Mouse (Mus musculus): Measurements from ENCODE around the gene Ccr10. TPM values are rescaled to one million over a fixed set of nuclear protein-coding genes. Genes with fewer than 3 reads are reported as not detected.

Gene Ccr10
- total and polyA plus RNA-seq, 3 experiments: not detected

DNA sequence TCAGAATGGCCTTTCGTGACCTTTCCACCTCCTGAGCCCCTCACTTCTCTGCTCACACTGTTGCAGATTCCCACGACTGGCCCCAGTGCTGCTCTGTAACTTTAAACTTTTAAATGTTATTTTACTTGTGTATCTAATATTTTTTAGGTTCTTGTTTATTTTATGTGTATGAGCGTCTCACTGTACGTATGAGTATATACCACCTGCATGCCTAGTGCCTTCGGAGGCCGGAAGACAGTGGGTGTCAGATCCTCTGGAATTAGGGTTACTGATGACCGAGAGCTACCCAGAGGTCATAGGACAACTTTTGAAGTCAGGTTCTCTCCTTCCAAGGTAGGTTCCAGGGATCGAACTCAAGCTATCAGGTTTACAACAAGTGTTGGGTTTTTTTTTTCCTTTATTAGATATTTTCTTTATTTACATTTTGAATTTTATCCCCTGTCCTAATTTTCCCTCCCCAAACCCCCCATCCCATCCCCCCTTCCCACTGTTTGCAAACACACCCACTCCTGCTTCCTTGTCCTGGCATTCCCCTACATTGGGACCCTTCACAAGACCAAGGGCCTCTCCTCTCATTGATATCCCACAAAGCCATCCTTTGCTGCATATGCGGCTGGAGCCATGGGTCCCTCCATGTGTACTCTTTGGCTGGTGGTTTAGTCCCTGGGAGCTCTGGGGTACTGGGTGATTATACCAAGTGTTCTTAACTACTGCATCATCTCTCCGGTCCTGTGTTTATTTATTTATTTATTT lies 32.9 kb downstream of the Ccr10 start:
- TF ChIP-seq ZMIZ1 (IDR thresholded peaks at IDR 0.05; ENCODE audit: low read depth, low read length) (no peak), TAL1 (IDR thresholded peaks at IDR 0.05; ENCODE audit: low read length) (no peak), EP300 (IDR thresholded peaks at IDR 0.05; ENCODE audit: low read depth in 1 of 2, low read length in 2 of 2) (no peak), KAT2A (conservative IDR thresholded peaks at IDR 0.05; ENCODE audit: low read depth, low read length) (no peak), POLR2AphosphoS5 (IDR thresholded peaks at IDR 0.05; ENCODE audit: borderline replicate concordance, low read depth, low read length) (no peak), ZNF384 (IDR thresholded peaks at IDR 0.05; ENCODE audit: low read depth, low read length) (no peak), ZKSCAN1 (IDR thresholded peaks at IDR 0.05; ENCODE audit: low read depth, low read length) (no peak), MAFK (IDR thresholded peaks at IDR 0.05; ENCODE audit: borderline replicate concordance, low read depth, low read length) (no peak), JUND (IDR thresholded peaks at IDR 0.05; ENCODE audit: low read depth, low read length) (no peak), CHD1 (IDR thresholded peaks at IDR 0.05; ENCODE audit: low read depth, low read length) (no peak)
- no peak overlapping the region for H3K4me3 ChIP-seq (ENCODE audit: control insufficient read depth in 1 of 2, insufficient read depth in 1 of 2, low read depth in 2 of 2, low read length in 2 of 2)
- no peak overlapping the region for H3K9ac ChIP-seq (ENCODE audit: control insufficient read depth, low read depth, low read length, poor library complexity, severe bottlenecking)
- peaks cover 0 to 19% of the 10 kb centered on the region in 2 experiments; a peak in 1 of 4 replicates for H3K4me1 ChIP-seq (ENCODE audit: control insufficient read depth in 1 of 2, insufficient read depth in 2 of 2, low read length in 2 of 2)
- H3K79me2 ChIP-seq (ENCODE audit: control insufficient read depth, insufficient read depth, low read length, poor library complexity): no peaks in the 10 kb centered on the region
- H3K27ac ChIP-seq (ENCODE audit: control insufficient read depth, low read depth, low read length): no peak overlapping the region
- H3K9me3 ChIP-seq (replicated peaks; ENCODE audit: insufficient read depth, low read length): no peaks in the 10 kb centered on the region
- peaks cover 0 to 6% of the 10 kb centered on the region in 2 experiments; a peak in 3 of 4 replicates for H3K27me3 ChIP-seq (ENCODE audit: control insufficient read depth in 1 of 2, insufficient read depth in 2 of 2, low read length in 2 of 2)
- H3K36me3 ChIP-seq (ENCODE audit: control insufficient read depth in 1 of 2, insufficient read depth in 2 of 2, low read length in 2 of 2): no peaks in the 10 kb centered on the region
- DNase-seq (ENCODE audit: low read depth, low spot score): no peak

DNA sequence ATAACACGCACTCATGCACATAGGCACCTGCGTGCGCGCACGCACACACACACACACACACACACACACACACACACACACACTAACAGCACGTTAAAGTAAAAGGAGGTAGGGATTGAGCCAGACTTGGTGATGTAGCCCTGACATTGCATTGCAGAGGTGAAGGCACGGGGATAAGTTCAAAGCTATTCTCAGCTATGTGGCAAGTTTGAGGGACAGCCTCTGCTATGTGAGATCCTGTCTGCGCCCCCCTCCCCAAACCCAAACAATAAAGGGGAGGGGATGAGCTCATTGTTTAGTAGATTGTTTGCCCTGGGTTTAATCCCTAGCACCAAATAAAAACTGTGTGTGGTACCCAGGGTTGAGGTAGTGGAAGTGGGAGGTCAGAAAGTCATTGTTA lies 34.2 kb downstream of the Ccr10 start:
- no peaks in the 10 kb centered on the region for H3K79me2 ChIP-seq (ENCODE audit: control insufficient read depth, insufficient read depth, low read length, poor library complexity)
- TF ChIP-seq RAD21 (IDR thresholded peaks at IDR 0.05; ENCODE audit: low read depth, low read length) (no peak), HCFC1 (IDR thresholded peaks at IDR 0.05; ENCODE audit: low read depth, low read length) (no peak), EP300 (IDR thresholded peaks at IDR 0.05; ENCODE audit: low read depth in 1 of 2, low read length in 2 of 2) (no peak), MAX (IDR thresholded peaks at IDR 0.05; ENCODE audit: low read length) (no peak), SMC3 (IDR thresholded peaks at IDR 0.05; ENCODE audit: low read depth, low read length) (no peak), TAL1 (IDR thresholded peaks at IDR 0.05; ENCODE audit: low read length) (no peak), MYC (IDR thresholded peaks at IDR 0.05; ENCODE audit: low read depth, low read length) (no peak), ZNF384 (IDR thresholded peaks at IDR 0.05; ENCODE audit: low read depth, low read length) (no peak), CHD1 (IDR thresholded peaks at IDR 0.05; ENCODE audit: low read depth, low read length) (no peak)
- no peak for DNase-seq (ENCODE audit: low read depth, low spot score)
- H3K4me3 ChIP-seq (ENCODE audit: control insufficient read depth in 1 of 2, insufficient read depth in 1 of 2, low read depth in 2 of 2, low read length in 2 of 2): no peak overlapping the region
- peaks cover 0 to 6% of the 10 kb centered on the region in 2 experiments; a peak in 2 of 4 replicates for H3K27me3 ChIP-seq (ENCODE audit: control insufficient read depth in 1 of 2, insufficient read depth in 2 of 2, low read length in 2 of 2)
- no peaks in the 10 kb centered on the region for H3K36me3 ChIP-seq (ENCODE audit: control insufficient read depth in 1 of 2, insufficient read depth in 2 of 2, low read length in 2 of 2)
- peaks cover 0 to 19% of the 10 kb centered on the region in 2 experiments; a peak in 1 of 4 replicates for H3K4me1 ChIP-seq (ENCODE audit: control insufficient read depth in 1 of 2, insufficient read depth in 2 of 2, low read length in 2 of 2)
- no peak overlapping the region for H3K9ac ChIP-seq (ENCODE audit: control insufficient read depth, low read depth, low read length, poor library complexity, severe bottlenecking)
- H3K27ac ChIP-seq (ENCODE audit: control insufficient read depth, low read depth, low read length): no peak overlapping the region
- H3K9me3 ChIP-seq (replicated peaks; ENCODE audit: insufficient read depth, low read length): no peaks in the 10 kb centered on the region

All from MEL (cell line).